Mouse (Mus musculus): ENCODE results near the gene Rfx8. TPM values are rescaled to one million over a fixed set of nuclear protein-coding genes. Genes with fewer than 3 reads are reported as not detected.

Gene Rfx8
- polyA plus RNA-seq, 1 experiment from 2014 or later: 0.21 TPM

Other genes with a start within 250 kb of the Rfx8 start
- 10.1 and 10.3 TPM in 2 replicates for gene Tbc1d8, start 242.2 kb downstream of the Rfx8 start, polyA plus RNA-seq (2015; fragmentation: Nextera tagmentation; extraction: Ambion mirVana)
- gene Cnot11, start 186.0 kb downstream of the Rfx8 start, polyA plus RNA-seq (2015; fragmentation: Nextera tagmentation; extraction: Ambion mirVana): 14.6 and 15.6 TPM in 2 replicates
- gene Rnf149, start 143.6 kb downstream of the Rfx8 start, polyA plus RNA-seq (2015; fragmentation: Nextera tagmentation; extraction: Ambion mirVana): 25.8 and 32.6 TPM in 2 replicates
- 0.04 and 0.08 TPM in 2 replicates for gene Creg2, start 69.5 kb downstream of the Rfx8 start, polyA plus RNA-seq (2015; fragmentation: Nextera tagmentation; extraction: Ambion mirVana)
- gene Gm3646, start 84.3 kb upstream of the Rfx8 start, polyA plus RNA-seq (2015; fragmentation: Nextera tagmentation; extraction: Ambion mirVana): not detected in 2 replicates
- 14.3 and 20.2 TPM in 2 replicates for gene Map4k4, start 179.9 kb upstream of the Rfx8 start, polyA plus RNA-seq (2015; fragmentation: Nextera tagmentation; extraction: Ambion mirVana)

Data from kidney, embryonic 16.5 days (tissue).